Mouse (Mus musculus): Measurements from ENCODE around the gene A530064D06Rik.

- TF ChIP-seq ZNF384 (IDR thresholded peaks at IDR 0.05; ENCODE audit: low read depth, low read length) (no peak), HCFC1 (IDR thresholded peaks at IDR 0.05; ENCODE audit: borderline replicate concordance, insufficient read depth, low read length) (no peak), CHD2 (IDR thresholded peaks at IDR 0.05; ENCODE audit: low read depth, low read length) (no peak), MAFK (IDR thresholded peaks at IDR 0.05; ENCODE audit: insufficient read depth, low read depth, low read length) (no peak), ZC3H11A (IDR thresholded peaks at IDR 0.05; ENCODE audit: borderline replicate concordance, low read depth, low read length) (no peak)
These were observed 45.5 kb upstream of the A530064D06Rik start for GRCm38 (mm10) chr17:48212596-48212995.

Data from ES-E14 (cell line).